Mouse (Mus musculus): ENCODE results near the gene Tagln2.
A peak's percentile ranks its signal among the peaks of the same experiment; 100 is the strongest.

GRCm38 (mm10) chr1:172510421-172510972, 10.7 kb downstream of the Tagln2 start:
- TF ChIP-seq CTCF (IDR thresholded peaks at IDR 0.05; ENCODE audit: insufficient read depth, low read length) (no peak), POLR2A (IDR thresholded peaks at IDR 0.05; ENCODE audit: borderline replicate concordance, extremely low read depth, low read depth, low read length) (peak; percentile 26; the same call in 1 of the 2 replicates)
